Mouse (Mus musculus) olfactory bulb, adult 2 months (tissue): ENCODE results near the gene Mylk4. TPM values are rescaled to one million over a fixed set of nuclear protein-coding genes. Genes with fewer than 3 reads are reported as not detected.

Source experiments
- H3K27ac ChIP-seq: fragments of 200-500 bp; 2 replicates; pipeline ENCODE4 v1.5.1; 2012; ENCODE audit warnings: low read depth, low read length; ENCODE audit not compliant: insufficient read depth
- H3K4me1 ChIP-seq: fragments of 200-500 bp; 2 replicates; pipeline ENCODE4 v1.6.1; 2012; ENCODE audit warnings: low read length; ENCODE audit not compliant: control insufficient read depth, insufficient read depth
- H3K4me3 ChIP-seq: fragments of 200-500 bp; 2 replicates; pipeline ENCODE4 v1.5.1; 2012; ENCODE audit warnings: mild to moderate bottlenecking, low read depth, low read length, moderate library complexity; ENCODE audit not compliant: insufficient read depth
- CTCF ChIP-seq: fragments of 200-500 bp; IDR thresholded peaks from 2 replicates; pipeline ENCODE4 v1.5.1; 2012; ENCODE audit warnings: low read depth, mild to moderate bottlenecking, low read length, moderate library complexity; ENCODE audit not compliant: insufficient read depth
- POLR2A ChIP-seq: fragments of 200-500 bp; IDR thresholded peaks from 2 replicates; pipeline ENCODE4 v1.6.1; 2012; ENCODE audit warnings: mild to moderate bottlenecking, low read depth, low read length, moderate library complexity; ENCODE audit not compliant: insufficient read depth
- WGBS: fragments of 180-500 bp; shearing (Covaris S2); methylation state at CpG from one replicate; pipeline ENCODE4 v1.1.7; 2018; 5-methylcytosine and 5-hydroxymethylcytosine counted together
- polyA plus RNA-seq: library from polyadenylated mRNA; stranded (reverse); fragments of >200 nt; gene quantifications from 2 replicates; pipeline ENCODE4 v1.2.4, GENCODE M21; 2012; ENCODE audit warnings: low replicate concordance; ENCODE audit not compliant: missing spikeins, insufficient read depth, insufficient read length

Mylk4 gene
- polyA plus RNA-seq, 1 experiment, result not detected

GRCm38 (mm10) chr13:32705315-32705714 lies 78.4 kb downstream of the Mylk4 start:
- WGBS, result 32% methylated on average over 1 of the region's 1 CpGs
- TF ChIP-seq POLR2A, result no peak
- no peak for TF ChIP-seq CTCF

DNA sequence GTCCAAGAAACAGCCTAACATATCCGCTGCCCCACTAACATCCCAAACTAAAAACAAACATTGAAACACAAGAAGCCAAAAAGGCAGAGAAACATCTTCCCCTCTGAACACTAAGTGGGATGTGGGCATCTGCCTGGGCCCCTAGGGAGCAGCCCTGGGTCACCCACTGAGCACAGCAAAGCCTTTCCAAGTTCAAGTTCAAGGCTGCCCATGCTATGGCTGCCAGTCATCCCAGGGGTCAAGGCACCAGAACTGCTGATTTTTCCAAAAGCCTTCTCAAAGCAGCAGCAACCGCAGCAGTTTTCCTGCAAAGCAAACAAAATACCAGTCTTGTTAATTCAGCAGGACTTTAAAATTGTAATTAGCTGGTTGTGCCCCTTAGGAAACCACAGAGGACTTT lies 78.8 kb downstream of the Mylk4 start:
- no peak overlapping the region for H3K4me3 ChIP-seq
- no peaks in the 10 kb centered on the region for H3K4me1 ChIP-seq
- 70% methylated on average over 2 of the region's 2 CpGs for WGBS
- no peak for TF ChIP-seq CTCF
- no peak overlapping the region for H3K27ac ChIP-seq

More at GRCm38 (mm10) chr13:32705315-32705714, 78.4 kb downstream of the Mylk4 start:
- no peaks in the 10 kb centered on the region for H3K4me1 ChIP-seq
- no peak overlapping the region for H3K27ac ChIP-seq
- no peak overlapping the region for H3K4me3 ChIP-seq

GRCm38 (mm10) chr13:32701564-32701963 lies 82.2 kb downstream of the Mylk4 start:
- Histone ChIP-seq H3K4me3 (no peak overlapping the region), H3K27ac (no peak overlapping the region), H3K4me1 (no peaks in the 10 kb centered on the region)
- no peak for TF ChIP-seq CTCF
- no peak for TF ChIP-seq POLR2A
- WGBS, result 73% methylated on average over 1 of the region's 1 CpGs

DNA sequence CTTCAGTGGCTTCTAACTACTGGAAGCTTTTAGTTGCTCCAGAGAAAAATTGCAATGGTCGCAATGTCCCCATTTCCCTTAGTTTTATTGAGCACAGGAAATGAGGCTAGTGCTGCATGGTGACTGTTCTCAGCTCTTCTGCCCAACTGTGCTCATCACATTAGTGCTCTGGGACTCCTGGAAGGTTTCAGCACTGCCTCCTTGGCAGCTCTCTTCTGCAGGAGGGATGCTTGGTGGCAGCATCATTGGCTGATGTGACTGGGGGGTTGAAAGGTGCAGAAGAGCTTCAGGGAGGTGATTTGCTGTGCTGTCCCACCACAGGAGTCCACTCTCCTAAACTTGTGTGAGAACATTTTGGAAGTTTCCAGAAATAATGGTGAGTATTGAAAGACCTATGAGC lies 84.4 kb downstream of the Mylk4 start:
- 97% methylated on average over 1 of the region's 1 CpGs for WGBS
- TF ChIP-seq POLR2A, result no peak
- no peak for TF ChIP-seq CTCF
- no peak overlapping the region for H3K4me3 ChIP-seq

GRCm38 (mm10) chr13:32698956-32699355 lies 84.8 kb downstream of the Mylk4 start:
- Histone ChIP-seq H3K4me3 (no peak overlapping the region), H3K4me1 (no peaks in the 10 kb centered on the region), H3K27ac (no peak overlapping the region)
- WGBS, result 95% methylated on average over 3 of the region's 3 CpGs
- TF ChIP-seq POLR2A, result no peak
- no peak for TF ChIP-seq CTCF

More for the DNA sequence above, 84.4 kb downstream of the Mylk4 start:
- H3K27ac ChIP-seq, result no peak overlapping the region
- H3K4me1 ChIP-seq, result no peaks in the 10 kb centered on the region

DNA sequence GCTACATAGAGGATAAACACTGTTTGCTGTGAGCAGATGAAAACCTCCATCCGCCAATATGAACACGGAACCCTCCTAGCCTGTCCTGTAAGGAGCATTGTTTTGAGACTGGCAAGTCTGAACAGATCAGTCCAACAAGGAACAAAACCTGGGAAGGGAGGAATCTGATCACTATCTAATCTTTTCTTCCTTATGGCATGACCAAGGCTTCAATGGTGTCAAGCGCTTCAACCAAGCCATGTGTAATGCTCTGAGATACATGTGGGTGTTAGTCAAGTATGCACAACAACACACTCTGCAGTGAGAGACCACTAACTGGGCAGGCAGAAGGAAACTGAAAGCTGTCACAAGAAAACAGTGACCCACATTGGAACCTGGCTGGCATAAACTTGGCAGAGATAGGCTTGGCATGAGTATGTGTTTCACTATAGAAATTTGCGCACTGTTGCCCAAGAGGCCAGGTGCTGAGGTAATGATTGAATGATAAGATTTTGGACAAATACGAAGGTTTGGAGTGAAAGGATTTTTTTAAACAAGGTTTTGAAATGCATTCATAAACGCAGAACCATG lies 89.8 kb downstream of the Mylk4 start:
- Histone ChIP-seq H3K27ac (no peak overlapping the region), H3K4me3 (no peak overlapping the region), H3K4me1 (no peaks in the 10 kb centered on the region)
- WGBS, result 87% methylated on average over 6 of the region's 6 CpGs
- TF ChIP-seq POLR2A (no peak), CTCF (no peak)

DNA sequence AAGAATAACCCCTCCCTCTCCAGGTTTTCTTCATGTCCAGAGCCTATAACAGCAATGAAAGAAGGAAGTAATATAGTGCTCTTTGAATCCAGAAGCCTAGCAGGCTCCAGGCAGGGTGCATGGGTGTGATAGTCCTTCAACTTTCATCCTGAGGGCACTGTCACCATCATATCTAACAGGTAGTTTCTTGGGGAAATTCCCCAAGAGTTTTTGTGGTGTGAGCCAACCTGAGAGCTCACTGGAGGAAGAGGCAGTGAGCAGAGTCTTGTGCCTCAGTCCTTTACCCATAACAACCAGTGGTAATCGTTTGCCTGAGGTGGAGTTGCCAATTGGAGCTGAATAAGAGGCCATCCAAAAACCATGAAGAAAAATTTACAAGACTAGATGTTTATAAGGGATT lies 91.2 kb downstream of the Mylk4 start:
- no peaks in the 10 kb centered on the region for H3K4me1 ChIP-seq
- no peak for TF ChIP-seq POLR2A
- WGBS, result 83% methylated on average over 1 of the region's 1 CpGs
- no peak overlapping the region for H3K4me3 ChIP-seq
- H3K27ac ChIP-seq, result no peak overlapping the region

- Histone ChIP-seq H3K4me1 (no peaks in the 10 kb centered on the region), H3K27ac (no peak overlapping the region), H3K4me3 (no peak overlapping the region)
- WGBS, result 89% methylated on average over 3 of the region's 3 CpGs
- TF ChIP-seq POLR2A (no peak), CTCF (no peak)
Observed at GRCm38 (mm10) chr13:32690279-32690678, 93.5 kb downstream of the Mylk4 start.

GRCm38 (mm10) chr13:32680868-32681515 lies 102.8 kb downstream of the Mylk4 start:
- TF ChIP-seq CTCF, result 0 out of 2 replicates have a peak, but pooled peaks have one; percentile 42
- no peak for TF ChIP-seq POLR2A
- 41% methylated on average over 12 of the region's 12 CpGs for WGBS
- H3K4me3 ChIP-seq, result no peak overlapping the region
- no peak overlapping the region for H3K27ac ChIP-seq
- no peaks in the 10 kb centered on the region for H3K4me1 ChIP-seq

GRCm38 (mm10) chr13:32680121-32680551 lies 103.6 kb downstream of the Mylk4 start:
- Histone ChIP-seq H3K27ac (no peak overlapping the region), H3K4me3 (no peak overlapping the region), H3K4me1 (no peaks in the 10 kb centered on the region)
- 81% methylated on average over 12 of the region's 12 CpGs for WGBS
- no peak for TF ChIP-seq POLR2A
- TF ChIP-seq CTCF, result no peak
